Mouse (Mus musculus) liver, embryonic 16.5 days (tissue): Measurements from ENCODE around the gene Hfm1. TPM values are rescaled to one million over a fixed set of nuclear protein-coding genes. Genes with fewer than 3 reads are reported as not detected.

Experiments used
- ATAC-seq: fragments of 200-750 bp; cut with Nextera tagmentation; 2 replicates; pipeline ENCODE4 v1.8.0; 2017; ENCODE audit warnings: low read depth, mild to moderate bottlenecking, moderate number of reproducible peaks, moderate library complexity
- H3K27ac ChIP-seq: fragments of 300-500 bp; sonication (generic); 2 replicates; pipeline ENCODE4 v1.5.1; 2014; ENCODE audit warnings: mild to moderate bottlenecking, low read length
- H3K27me3 ChIP-seq: fragments of 300-500 bp; sonication (generic); 2 replicates; pipeline ENCODE4 v1.6.1; 2014; ENCODE audit warnings: low read depth, low read length, mixed read lengths; ENCODE audit not compliant: control insufficient read depth, insufficient read depth
- H3K36me3 ChIP-seq: fragments of 300-500 bp; sonication (generic); 2 replicates; pipeline ENCODE4 v1.6.1; 2014; ENCODE audit warnings: mild to moderate bottlenecking; ENCODE audit not compliant: control insufficient read depth, insufficient read depth
- H3K4me1 ChIP-seq: fragments of 300-500 bp; sonication (generic); 2 replicates; pipeline ENCODE4 v1.6.1; 2014; ENCODE audit warnings: low read depth, low read length, mixed read lengths; ENCODE audit not compliant: control insufficient read depth
- H3K4me2 ChIP-seq: fragments of 300-500 bp; sonication (generic); 2 replicates; pipeline ENCODE4 v1.6.1; 2014; ENCODE audit warnings: low read depth, low read length, mixed read lengths
- H3K4me3 ChIP-seq: fragments of 300-500 bp; sonication (generic); 2 replicates; pipeline ENCODE4 v1.5.1; 2014; ENCODE audit warnings: low read depth, mild to moderate bottlenecking, low read length
- H3K9ac ChIP-seq: fragments of 300-500 bp; sonication (generic); 2 replicates; pipeline ENCODE4 v1.6.1; 2014; ENCODE audit warnings: low read depth, low read length
- H3K9me3 ChIP-seq: fragments of 300-500 bp; sonication (generic); replicated peaks from 2 replicates; pipeline ENCODE4 v1.6.1; 2016; ENCODE audit warnings: low read length; ENCODE audit not compliant: control insufficient read depth
- WGBS: fragments of 180-500 bp; shearing (Covaris S2); extraction: QIAGEN DNeasy Blood & Tissue Kit; methylation state at CpG from one replicate; pipeline ENCODE4 v1.1.7; 2014; ENCODE audit not compliant: insufficient replicate concordance; 5-methylcytosine and 5-hydroxymethylcytosine counted together
- polyA plus RNA-seq: library from polyadenylated mRNA; unstranded; fragments of >200 nt; fragmentation: Nextera tagmentation; extraction: Ambion mirVana; gene quantifications from 2 replicates; pipeline ENCODE4 v1.2.1, GENCODE M21; 2015

Gene Hfm1
- polyA plus RNA-seq, 1 experiment from 2014 or later = 0.12 TPM

DNA sequence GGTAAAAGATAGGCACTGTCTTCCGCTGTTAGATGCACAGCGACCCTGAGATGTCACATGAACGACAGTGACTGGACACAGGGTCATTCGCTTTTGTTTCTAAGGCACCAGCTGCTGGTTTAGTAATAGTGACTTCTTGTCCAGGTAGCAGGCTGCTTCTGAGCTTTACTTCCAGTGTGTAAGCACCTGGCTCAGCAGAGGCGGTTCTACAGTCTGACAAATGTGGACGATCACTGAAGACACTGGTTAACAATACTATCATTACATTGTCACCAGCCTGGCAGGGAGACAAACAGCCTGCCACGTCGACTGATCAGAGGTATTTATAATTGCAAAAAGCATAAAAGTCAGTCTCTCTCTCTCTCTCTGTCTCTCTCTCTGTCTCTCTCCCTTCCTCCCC lies 100.1 kb downstream of the Hfm1 start:
- H3K4me1 ChIP-seq = no peaks in the 10 kb centered on the region
- ATAC-seq = no peak
- no peak overlapping the region for H3K9ac ChIP-seq
- H3K36me3 ChIP-seq = no peaks in the 10 kb centered on the region
- H3K4me2 ChIP-seq = no peak overlapping the region
- 56% methylated on average over 8 of the region's 8 CpGs for WGBS
- no peak overlapping the region for H3K27ac ChIP-seq
- no peak overlapping the region for H3K4me3 ChIP-seq
- H3K27me3 ChIP-seq = no peaks in the 10 kb centered on the region
- no peaks in the 10 kb centered on the region for H3K9me3 ChIP-seq

GRCm38 (mm10) chr5:106825301-106825853 lies 100.7 kb downstream of the Hfm1 start:
- Histone ChIP-seq H3K4me1 (no peaks in the 10 kb centered on the region), H3K27me3 (no peaks in the 10 kb centered on the region), H3K9me3 (no peaks in the 10 kb centered on the region), H3K36me3 (no peaks in the 10 kb centered on the region), H3K4me2 (peak overlapping the region; percentile 54), H3K4me3 (peak overlapping the region; percentile 37), H3K9ac (no peak overlapping the region), H3K27ac (no peak overlapping the region)
- 10% methylated on average over 19 of the region's 19 CpGs for WGBS
- no peak for ATAC-seq

DNA sequence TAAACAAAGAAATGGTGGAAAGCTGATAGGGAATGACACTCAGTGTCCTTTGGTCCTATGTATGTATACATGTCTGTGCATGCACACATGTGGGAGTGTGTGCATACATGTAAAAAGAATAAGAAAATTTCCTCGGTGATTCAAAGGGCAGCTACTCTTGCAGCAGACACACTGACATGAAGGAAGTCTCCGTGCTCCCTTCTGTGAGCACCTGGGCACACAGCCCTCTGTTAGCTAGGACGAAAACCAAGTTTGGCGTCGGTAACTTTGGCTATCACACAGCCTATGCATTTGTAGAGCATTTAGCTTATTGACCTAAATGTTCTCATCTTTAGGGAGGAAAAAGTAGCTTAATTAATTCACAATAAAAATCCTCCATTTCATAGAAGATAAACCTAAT lies 101.4 kb downstream of the Hfm1 start:
- no peak for ATAC-seq
- Histone ChIP-seq H3K4me2 (no peak overlapping the region), H3K27me3 (no peaks in the 10 kb centered on the region), H3K27ac (no peak overlapping the region), H3K9me3 (no peaks in the 10 kb centered on the region), H3K4me1 (no peaks in the 10 kb centered on the region), H3K36me3 (no peaks in the 10 kb centered on the region), H3K9ac (no peak overlapping the region), H3K4me3 (no peak overlapping the region)
- WGBS = 72% methylated on average over 5 of the region's 5 CpGs

GRCm38 (mm10) chr5:106819630-106820029 lies 106.5 kb downstream of the Hfm1 start:
- 56% methylated on average over 8 of the region's 8 CpGs for WGBS

GRCm38 (mm10) chr5:106815923-106816654 lies 110.0 kb downstream of the Hfm1 start:
- Histone ChIP-seq H3K9ac (no peak overlapping the region), H3K4me1 (no peaks in the 10 kb centered on the region), H3K27ac (no peak overlapping the region), H3K9me3 (no peaks in the 10 kb centered on the region), H3K36me3 (no peaks in the 10 kb centered on the region), H3K4me2 (0 out of 2 replicates have a peak overlapping the region, but pooled peaks have one; percentile 19), H3K4me3 (no peak overlapping the region), H3K27me3 (no peaks in the 10 kb centered on the region)
- 51% methylated on average over 15 of the region's 15 CpGs for WGBS
- ATAC-seq = no peak

More at GRCm38 (mm10) chr5:106819630-106820029, 106.5 kb downstream of the Hfm1 start:
- Histone ChIP-seq H3K9ac (no peak overlapping the region), H3K9me3 (no peaks in the 10 kb centered on the region), H3K36me3 (no peaks in the 10 kb centered on the region), H3K27ac (no peak overlapping the region), H3K4me1 (no peaks in the 10 kb centered on the region), H3K27me3 (no peaks in the 10 kb centered on the region), H3K4me2 (no peak overlapping the region), H3K4me3 (no peak overlapping the region)
- no peak for ATAC-seq

- H3K27ac ChIP-seq = no peak overlapping the region; the same call in 1 of the 2 replicates
- no peaks in the 10 kb centered on the region for H3K36me3 ChIP-seq
- ATAC-seq = peak; percentile 91
- H3K4me1 ChIP-seq = no peaks in the 10 kb centered on the region
- H3K4me2 ChIP-seq = no peak overlapping the region
- H3K9ac ChIP-seq = no peak overlapping the region
- no peaks in the 10 kb centered on the region for H3K9me3 ChIP-seq
- WGBS = 39% methylated on average over 6 of the region's 6 CpGs
- no peaks in the 10 kb centered on the region for H3K27me3 ChIP-seq
- no peak overlapping the region for H3K4me3 ChIP-seq
Observed at GRCm38 (mm10) chr5:106814611-106815010, 111.5 kb downstream of the Hfm1 start.

GRCm38 (mm10) chr5:106803094-106803493 lies 123.0 kb downstream of the Hfm1 start:
- H3K36me3 ChIP-seq = no peaks in the 10 kb centered on the region
- peak; percentile 41; the same call in 1 of the 2 replicates for ATAC-seq
- H3K27me3 ChIP-seq = no peaks in the 10 kb centered on the region
- no peaks in the 10 kb centered on the region for H3K9me3 ChIP-seq
- no peak overlapping the region for H3K9ac ChIP-seq
- no peak overlapping the region for H3K27ac ChIP-seq
- under 1% methylated on average over 12 of the region's 12 CpGs for WGBS
- no peak overlapping the region for H3K4me3 ChIP-seq
- peak overlapping the region; percentile 58; the same call in 1 of the 2 replicates for H3K4me2 ChIP-seq
- H3K4me1 ChIP-seq = no peaks in the 10 kb centered on the region

DNA sequence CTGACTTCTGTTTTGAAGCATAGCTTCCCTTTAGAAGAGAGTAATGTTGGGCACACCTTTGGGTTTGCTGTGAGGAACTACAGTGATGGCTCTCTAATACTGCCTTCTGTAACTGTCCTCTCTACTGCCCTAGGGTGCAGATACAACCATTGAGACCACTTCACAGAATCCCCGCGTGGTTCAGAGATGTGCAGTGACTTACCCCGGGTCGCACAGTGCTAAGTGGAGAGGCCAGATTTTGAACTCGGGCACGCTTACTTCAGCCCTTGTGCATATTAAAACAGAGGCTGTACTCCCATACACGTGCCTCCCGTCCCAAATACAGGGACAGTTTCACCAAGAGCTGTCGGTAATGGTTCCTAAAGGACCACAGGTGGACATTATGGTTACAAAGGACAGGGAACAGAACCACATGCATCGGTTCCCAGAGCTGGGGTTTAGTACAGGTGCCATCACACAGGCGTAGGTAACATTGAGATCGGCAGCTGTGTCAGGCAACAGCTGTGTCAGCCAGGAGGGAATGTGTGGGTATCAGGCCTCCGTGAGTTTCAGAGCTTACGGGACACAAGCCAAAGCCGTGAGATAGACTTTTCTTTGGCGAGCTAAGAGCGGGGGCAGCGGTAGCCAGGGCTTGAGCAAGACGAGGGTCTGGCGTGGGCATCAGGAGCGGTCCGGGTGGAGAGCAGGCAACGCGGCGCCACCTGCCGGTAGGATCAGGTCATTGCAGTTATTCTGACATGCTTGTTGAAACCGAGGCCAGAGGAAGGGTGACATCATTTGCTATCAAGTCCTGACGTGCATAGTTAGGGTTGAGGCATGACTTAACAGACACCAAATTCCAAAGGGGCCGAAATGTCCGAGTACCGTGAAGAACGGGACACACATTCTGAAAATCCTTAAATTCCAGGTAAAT lies 124.0 kb downstream of the Hfm1 start:
- peak overlapping the region; percentile 58 for H3K4me2 ChIP-seq
- H3K9me3 ChIP-seq = no peaks in the 10 kb centered on the region
- no peak overlapping the region for H3K9ac ChIP-seq
- no peaks in the 10 kb centered on the region for H3K36me3 ChIP-seq
- no peak overlapping the region for H3K27ac ChIP-seq
- H3K27me3 ChIP-seq = no peaks in the 10 kb centered on the region
- 5% methylated on average over 32 of the region's 32 CpGs for WGBS
- H3K4me1 ChIP-seq = no peaks in the 10 kb centered on the region
- ATAC-seq = peak; percentile 66
- H3K4me3 ChIP-seq = peak overlapping the region; percentile 22
